Mouse (Mus musculus) heart, adult 9 months (tissue): ENCODE results near the gene Mettl27.

ENCODE experiments used
- DNase-seq, 2 experiments: peaks; one replicate each; pipeline ENCODE4 v3.0.0; 2022; ENCODE audit warnings: low spot score in 2 of 2

The Mettl27 gene

DNA sequence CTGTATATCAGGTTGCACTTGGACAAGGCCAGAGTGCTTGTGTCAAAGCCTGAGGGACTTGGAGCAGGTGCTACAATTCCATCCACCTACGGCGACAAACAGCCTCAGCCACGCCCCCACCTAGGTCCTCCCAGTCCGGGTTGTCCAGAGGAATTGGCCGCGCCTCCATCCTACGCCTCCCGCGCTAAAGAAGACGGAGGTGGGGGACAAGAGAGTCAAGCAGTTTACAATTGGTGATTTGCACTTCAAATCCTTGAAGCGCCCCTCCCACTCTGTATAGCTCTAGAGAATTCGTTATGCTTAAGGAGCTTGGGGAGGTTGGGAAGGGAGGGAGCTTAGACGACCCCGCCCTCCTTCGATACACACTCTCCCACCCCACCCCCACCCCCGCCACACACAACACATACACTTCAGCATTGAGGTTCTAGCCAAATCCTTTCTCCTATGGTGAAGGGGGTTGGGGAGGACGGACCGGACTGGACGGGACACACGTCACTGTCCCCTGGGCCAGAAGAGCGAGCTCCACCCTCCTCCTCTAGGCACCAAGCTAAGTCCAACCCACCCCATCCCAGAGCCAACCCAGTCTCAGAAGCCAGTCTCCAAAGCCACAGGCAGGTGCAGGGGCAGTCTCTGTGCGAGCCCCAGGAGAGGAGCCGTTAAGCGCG, 53.6 kb downstream of the Mettl27 start, which contains the start of gene Cldn3:
Cldn3 (plus strand) TSS at position 582 of the 665 bp plus-strand sequence.
- DNase-seq, result peak in 1 of 2 experiments; percentile 21

DNA sequence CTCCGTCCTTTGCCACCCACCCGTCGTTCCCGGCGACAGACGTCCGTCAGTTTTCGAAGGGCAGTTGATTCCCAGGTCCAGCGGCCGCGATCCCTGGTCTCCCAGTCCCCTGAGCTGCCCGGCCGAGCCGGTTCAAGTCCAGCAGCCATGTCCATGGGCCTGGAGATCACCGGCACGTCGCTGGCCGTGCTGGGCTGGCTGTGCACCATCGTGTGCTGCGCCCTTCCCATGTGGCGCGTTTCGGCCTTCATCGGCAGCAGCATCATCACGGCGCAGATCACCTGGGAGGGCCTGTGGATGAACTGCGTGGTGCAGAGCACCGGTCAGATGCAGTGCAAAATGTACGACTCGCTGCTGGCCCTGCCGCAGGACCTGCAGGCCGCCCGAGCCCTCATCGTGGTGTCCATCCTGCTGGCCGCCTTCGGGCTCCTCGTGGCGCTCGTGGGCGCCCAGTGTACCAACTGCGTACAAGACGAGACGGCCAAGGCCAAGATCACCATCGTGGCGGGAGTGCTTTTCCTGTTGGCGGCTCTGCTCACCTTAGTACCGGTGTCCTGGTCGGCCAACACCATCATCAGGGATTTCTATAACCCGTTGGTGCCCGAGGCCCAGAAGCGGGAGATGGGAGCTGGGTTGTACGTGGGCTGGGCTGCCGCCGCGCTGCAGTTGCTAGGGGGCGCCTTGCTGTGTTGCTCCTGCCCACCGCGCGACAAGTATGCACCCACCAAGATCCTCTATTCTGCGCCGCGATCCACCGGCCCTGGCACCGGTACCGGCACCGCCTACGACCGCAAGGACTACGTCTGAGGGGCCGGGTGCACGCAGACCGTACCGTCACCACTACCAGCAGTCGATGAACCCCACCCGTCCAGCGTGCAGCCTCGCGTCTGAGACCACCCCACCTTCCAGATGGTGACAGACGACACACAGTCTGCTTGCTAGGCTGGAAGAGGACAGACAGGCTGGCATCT, 54.4 kb downstream of the Mettl27 start:
- no peak for DNase-seq

- no peak for DNase-seq
Observed at GRCm38 (mm10) chr5:134989166-134989565, 57.0 kb downstream of the Mettl27 start.

GRCm38 (mm10) chr5:134989741-134990140, 57.6 kb downstream of the Mettl27 start:
- DNase-seq, result no peak
